Mouse (Mus musculus): Measurements from ENCODE around the gene Tyms. TPM values are rescaled to one million over a fixed set of nuclear protein-coding genes. Genes with fewer than 3 reads are reported as not detected.
A peak's percentile ranks its signal among the peaks of the same experiment; 100 is the strongest.

The Tyms gene
- polyA plus RNA-seq, 1 experiment from 2014 or later, result 142 TPM

GRCm38 (mm10) chr5:30106756-30107155 lies 33.3 kb upstream of the Tyms start:
- H3K9ac ChIP-seq (ENCODE audit: low read length), result peak overlapping the region; percentile 84
- peak overlapping the region; percentile 70 for H3K4me3 ChIP-seq (ENCODE audit: low read depth, low read length)
- H3K36me3 ChIP-seq (ENCODE audit: control insufficient read depth, insufficient read depth, low read length), result peaks cover 13% of the 10 kb centered on the region; the same call in 1 of the 2 replicates
- ATAC-seq, result no peak
- no peak for DNase-seq (ENCODE audit: low spot score)
- WGBS, result 5% methylated on average over 2 of the region's 2 CpGs
- H3K4me1 ChIP-seq (ENCODE audit: control insufficient read depth, insufficient read depth, low read length), result peaks cover 40% of the 10 kb centered on the region
- H3K9me3 ChIP-seq (replicated peaks; ENCODE audit: control insufficient read depth, low read length), result no peaks in the 10 kb centered on the region
- peak overlapping the region; percentile 84 for H3K27ac ChIP-seq (ENCODE audit: low read depth, low read length)
- H3K27me3 ChIP-seq (replicated peaks; ENCODE audit: control insufficient read depth, insufficient read depth, low read length), result no peaks in the 10 kb centered on the region
- peak overlapping the region; percentile 96 for H3K4me2 ChIP-seq (ENCODE audit: low read length)

DNA sequence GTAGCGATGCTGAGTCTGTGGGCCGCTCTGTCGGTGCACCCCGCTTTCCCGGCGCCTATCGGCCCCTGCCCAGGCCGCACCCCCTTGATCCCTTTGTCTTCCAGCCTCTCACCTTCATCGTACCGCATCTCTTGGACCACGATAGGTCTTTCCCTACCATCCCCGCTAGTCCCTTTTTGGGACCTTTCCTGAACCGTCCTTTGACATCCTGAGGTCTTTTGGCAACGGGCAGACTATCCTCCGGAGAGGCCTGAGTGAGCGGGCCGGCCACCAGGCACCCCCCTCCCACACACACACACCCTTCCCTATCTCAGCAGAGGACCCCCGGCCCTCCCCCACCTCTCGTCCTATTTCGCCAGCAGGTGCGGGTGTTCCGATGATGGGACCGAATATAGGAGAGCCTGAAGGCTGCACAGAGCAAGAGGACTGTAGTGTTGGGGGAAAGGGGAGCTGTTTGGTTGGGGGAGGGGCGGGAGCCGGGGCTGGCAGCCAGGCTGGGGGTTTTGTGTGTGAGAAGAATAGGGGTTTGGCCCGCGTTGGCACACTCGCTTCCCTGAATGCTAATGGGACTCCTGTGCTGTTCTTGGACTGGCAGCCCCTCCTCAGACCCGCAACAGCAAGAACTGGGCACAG lies 32.4 kb upstream of the Tyms start, which contains the start of gene 3110082J24Rik:
3110082J24Rik (minus strand) TSS at position 419 of the 633 bp plus-strand sequence.
- Histone ChIP-seq H3K27ac (ENCODE audit: low read depth, low read length) (peak within 1 kb of the TSS; percentile 84), H3K27me3 (replicated peaks; ENCODE audit: control insufficient read depth, insufficient read depth, low read length) (no peaks in the 10 kb centered on the region), H3K4me2 (ENCODE audit: low read length) (peak within 1 kb of the TSS; percentile 96), H3K36me3 (ENCODE audit: control insufficient read depth, insufficient read depth, low read length) (peaks cover 13% of the 10 kb centered on the region; the same call in 1 of the 2 replicates), H3K4me1 (ENCODE audit: control insufficient read depth, insufficient read depth, low read length) (peaks cover 33% of the 10 kb centered on the region), H3K4me3 (ENCODE audit: low read depth, low read length) (peak within 1 kb of the TSS; percentile 70), H3K9me3 (replicated peaks; ENCODE audit: control insufficient read depth, low read length) (no peaks in the 10 kb centered on the region), H3K9ac (ENCODE audit: low read length) (peak within 1 kb of the TSS; percentile 84)
- peak; percentile 89 for DNase-seq (ENCODE audit: low spot score)
- WGBS, result under 1% methylated on average over 29 of the region's 29 CpGs
- peak; percentile 76 for ATAC-seq

- Histone ChIP-seq H3K27me3 (replicated peaks; ENCODE audit: control insufficient read depth, insufficient read depth, low read length) (no peaks in the 10 kb centered on the region), H3K4me1 (ENCODE audit: control insufficient read depth, insufficient read depth, low read length) (peaks cover 25% of the 10 kb centered on the region), H3K9ac (ENCODE audit: low read length) (peak within 1 kb of the TSS; percentile 84), H3K4me3 (ENCODE audit: low read depth, low read length) (peak within 1 kb of the TSS; percentile 70), H3K9me3 (replicated peaks; ENCODE audit: control insufficient read depth, low read length) (no peaks in the 10 kb centered on the region), H3K36me3 (ENCODE audit: control insufficient read depth, insufficient read depth, low read length) (peaks cover 10% of the 10 kb centered on the region; the same call in 1 of the 2 replicates), H3K27ac (ENCODE audit: low read depth, low read length) (peak within 1 kb of the TSS; percentile 84), H3K4me2 (ENCODE audit: low read length) (peak within 1 kb of the TSS; percentile 96)
- ATAC-seq (peak; percentile 56), DNase-seq (ENCODE audit: low spot score) (peak; percentile 75)
- 1% methylated on average over 55 of the region's 65 CpGs for WGBS
Observed at GRCm38 (mm10) chr5:30104841-30105667, 31.6 kb upstream of the Tyms start, which contains the start of gene Garem2. Gene Garem2, plus strand, starts transcription at chr5:30105161.

GRCm38 (mm10) chr5:30104339-30104738 lies 30.9 kb upstream of the Tyms start:
- H3K4me1 ChIP-seq (ENCODE audit: control insufficient read depth, insufficient read depth, low read length), result peaks cover 20% of the 10 kb centered on the region
- H3K27me3 ChIP-seq (replicated peaks; ENCODE audit: control insufficient read depth, insufficient read depth, low read length), result no peaks in the 10 kb centered on the region
- no peak overlapping the region for H3K27ac ChIP-seq (ENCODE audit: low read depth, low read length)
- no peak overlapping the region; the same call in 1 of the 2 replicates for H3K9ac ChIP-seq (ENCODE audit: low read length)
- 0 out of 2 replicates have a peak, but pooled peaks cover 4% of the 10 kb centered on the region for H3K36me3 ChIP-seq (ENCODE audit: control insufficient read depth, insufficient read depth, low read length)
- peak overlapping the region; percentile 96 for H3K4me2 ChIP-seq (ENCODE audit: low read length)
- 1% methylated on average over 12 of the region's 12 CpGs for WGBS
- peak; percentile 85 for DNase-seq (ENCODE audit: low spot score)
- H3K4me3 ChIP-seq (ENCODE audit: low read depth, low read length), result peak overlapping the region; percentile 70
- H3K9me3 ChIP-seq (replicated peaks; ENCODE audit: control insufficient read depth, low read length), result no peaks in the 10 kb centered on the region
- 0 out of 2 replicates have a peak, but pooled peaks have one; percentile 11 for ATAC-seq

- Histone ChIP-seq H3K27me3 (replicated peaks; ENCODE audit: control insufficient read depth, insufficient read depth, low read length) (no peaks in the 10 kb centered on the region), H3K4me2 (ENCODE audit: low read length) (no peak overlapping the region), H3K36me3 (ENCODE audit: control insufficient read depth, insufficient read depth, low read length) (no peaks in the 10 kb centered on the region), H3K4me1 (ENCODE audit: control insufficient read depth, insufficient read depth, low read length) (peaks cover 20% of the 10 kb centered on the region), H3K9me3 (replicated peaks; ENCODE audit: control insufficient read depth, low read length) (no peaks in the 10 kb centered on the region), H3K27ac (ENCODE audit: low read depth, low read length) (no peak overlapping the region), H3K9ac (ENCODE audit: low read length) (no peak overlapping the region), H3K4me3 (ENCODE audit: low read depth, low read length) (no peak overlapping the region)
- DNase-seq (ENCODE audit: low spot score) (no peak), ATAC-seq (no peak)
- WGBS, result 86% methylated on average over 3 of the region's 3 CpGs
Observed at GRCm38 (mm10) chr5:30103340-30103739, 29.9 kb upstream of the Tyms start.

DNA sequence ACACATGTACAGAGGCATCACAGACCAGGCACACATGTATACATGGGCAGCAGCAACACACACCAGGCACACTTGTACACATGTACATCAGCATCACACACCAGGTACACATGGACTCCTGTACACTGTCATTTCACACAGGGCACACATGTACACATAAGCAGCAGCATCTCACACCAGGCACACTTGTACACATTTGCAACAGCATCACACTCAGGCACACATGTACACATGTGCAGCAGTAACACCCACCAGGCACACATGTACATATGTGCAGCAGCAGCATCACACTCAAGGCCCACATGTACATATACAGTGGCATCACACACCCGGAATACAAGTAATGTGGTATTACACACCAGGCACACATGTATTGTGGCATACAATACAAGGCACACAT lies 24.8 kb upstream of the Tyms start:
- no peaks in the 10 kb centered on the region for H3K27me3 ChIP-seq (replicated peaks; ENCODE audit: control insufficient read depth, insufficient read depth, low read length)
- no peak overlapping the region for H3K27ac ChIP-seq (ENCODE audit: low read depth, low read length)
- no peaks in the 10 kb centered on the region for H3K36me3 ChIP-seq (ENCODE audit: control insufficient read depth, insufficient read depth, low read length)
- H3K9ac ChIP-seq (ENCODE audit: low read length), result no peak overlapping the region
- ATAC-seq (no peak), DNase-seq (ENCODE audit: low spot score) (no peak)
- H3K4me2 ChIP-seq (ENCODE audit: low read length), result no peak overlapping the region
- no peak overlapping the region for H3K4me3 ChIP-seq (ENCODE audit: low read depth, low read length)
- H3K4me1 ChIP-seq (ENCODE audit: control insufficient read depth, insufficient read depth, low read length), result no peaks in the 10 kb centered on the region
- H3K9me3 ChIP-seq (replicated peaks; ENCODE audit: control insufficient read depth, low read length), result no peaks in the 10 kb centered on the region
- WGBS, result 96% methylated on average over 1 of the region's 1 CpGs

- ATAC-seq (no peak), DNase-seq (ENCODE audit: low spot score) (no peak)
- H3K36me3 ChIP-seq (ENCODE audit: control insufficient read depth, insufficient read depth, low read length), result no peaks in the 10 kb centered on the region
- H3K9me3 ChIP-seq (replicated peaks; ENCODE audit: control insufficient read depth, low read length), result no peaks in the 10 kb centered on the region
- H3K4me2 ChIP-seq (ENCODE audit: low read length), result no peak overlapping the region
- no peak overlapping the region for H3K27ac ChIP-seq (ENCODE audit: low read depth, low read length)
- H3K27me3 ChIP-seq (replicated peaks; ENCODE audit: control insufficient read depth, insufficient read depth, low read length), result no peaks in the 10 kb centered on the region
- 79% methylated on average over 6 of the region's 6 CpGs for WGBS
- H3K4me3 ChIP-seq (ENCODE audit: low read depth, low read length), result no peak overlapping the region
- no peaks in the 10 kb centered on the region for H3K4me1 ChIP-seq (ENCODE audit: control insufficient read depth, insufficient read depth, low read length)
- H3K9ac ChIP-seq (ENCODE audit: low read length), result no peak overlapping the region
Observed at GRCm38 (mm10) chr5:30095731-30096130, 22.3 kb upstream of the Tyms start.

DNA sequence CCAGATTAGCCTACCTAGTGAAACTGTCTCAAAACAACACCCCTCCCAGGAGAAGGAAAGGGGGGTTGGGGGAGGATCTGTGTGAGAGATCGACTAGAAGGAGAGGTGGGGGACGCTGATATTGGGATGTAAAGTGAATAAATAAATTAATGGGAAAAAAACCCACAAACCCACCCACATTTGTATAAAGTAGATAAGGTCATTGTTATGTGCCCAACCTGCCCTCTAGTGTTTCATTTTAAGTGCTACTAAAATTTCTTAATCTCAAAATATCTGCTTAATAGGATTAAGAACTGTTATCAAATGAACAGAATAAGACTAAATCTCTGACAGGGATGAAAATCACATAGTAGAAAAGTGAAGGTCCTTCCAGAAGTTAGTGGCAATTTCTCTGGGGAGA lies 21.0 kb upstream of the Tyms start:
- H3K4me1 ChIP-seq (ENCODE audit: control insufficient read depth, insufficient read depth, low read length), result no peaks in the 10 kb centered on the region
- H3K9me3 ChIP-seq (replicated peaks; ENCODE audit: control insufficient read depth, low read length), result no peaks in the 10 kb centered on the region
- no peaks in the 10 kb centered on the region for H3K36me3 ChIP-seq (ENCODE audit: control insufficient read depth, insufficient read depth, low read length)
- H3K27ac ChIP-seq (ENCODE audit: low read depth, low read length), result no peak overlapping the region
- no peak for DNase-seq (ENCODE audit: low spot score)
- ATAC-seq, result no peak
- H3K27me3 ChIP-seq (replicated peaks; ENCODE audit: control insufficient read depth, insufficient read depth, low read length), result no peaks in the 10 kb centered on the region
- H3K9ac ChIP-seq (ENCODE audit: low read length), result no peak overlapping the region
- WGBS, result 41% methylated on average over 2 of the region's 2 CpGs
- no peak overlapping the region for H3K4me3 ChIP-seq (ENCODE audit: low read depth, low read length)
- H3K4me2 ChIP-seq (ENCODE audit: low read length), result no peak overlapping the region
